Mouse (Mus musculus): ENCODE measurements around the gene Numa1.

Gene Numa1

GRCm38 (mm10) chr7:102063891-102064290 lies 130.0 kb downstream of the Numa1 start:
- DNase-seq, result no peak
